Mouse (Mus musculus) cortical plate, adult 2 months (tissue): ENCODE data around the gene Slc30a5. TPM values are rescaled to one million over a fixed set of nuclear protein-coding genes. Genes with fewer than 3 reads are reported as not detected.

ENCODE experiments used
- H3K27ac ChIP-seq: fragments of 200-500 bp; 2 replicates; pipeline ENCODE4 v1.5.1; 2012; ENCODE audit warnings: low read length, control low read depth, inconsistent platforms; ENCODE audit not compliant: insufficient read depth
- H3K4me1 ChIP-seq: fragments of 200-500 bp; 2 replicates; pipeline ENCODE4 v1.6.1; 2011; ENCODE audit warnings: low read length; ENCODE audit not compliant: control insufficient read depth, insufficient read depth
- H3K4me3 ChIP-seq: fragments of 200-500 bp; 2 replicates; pipeline ENCODE4 v1.5.1; 2011; ENCODE audit warnings: mild to moderate bottlenecking, low read length, control low read depth; ENCODE audit not compliant: insufficient read depth
- CTCF ChIP-seq: fragments of 200-500 bp; IDR thresholded peaks from 2 replicates; pipeline ENCODE4 v1.5.1; 2011; ENCODE audit warnings: mild to moderate bottlenecking, control low read depth, low read length; ENCODE audit not compliant: insufficient read depth; ENCODE audit errors: extremely low read depth
- POLR2A ChIP-seq: fragments of 200-500 bp; IDR thresholded peaks from 2 replicates; pipeline ENCODE4 v1.6.1; 2011; ENCODE audit warnings: mild to moderate bottlenecking, low read length, control low read depth; ENCODE audit not compliant: insufficient read depth; ENCODE audit errors: extremely low read depth
- polyA plus RNA-seq: library from polyadenylated mRNA; depleted of rRNA; stranded (reverse); fragments of >200 nt; gene quantifications from 2 replicates; pipeline ENCODE4 v1.2.3, GENCODE M21; 2012; rRNA removed

Gene Slc30a5
- 43.5 and 43.7 TPM in 2 replicates for polyA plus RNA-seq

GRCm38 (mm10) chr13:100832741-100833639, at the start of gene Slc30a5:
Gene Slc30a5, minus strand, starts transcription at chr13:100833427.
- Histone ChIP-seq H3K4me3 (peak within 1 kb of the TSS; percentile 64), H3K4me1 (peaks cover 3% of the 10 kb centered on the region), H3K27ac (peak within 1 kb of the TSS; percentile 62)
- TF ChIP-seq CTCF, result peak; percentile 74
- peak; percentile 92 for TF ChIP-seq POLR2A

- Histone ChIP-seq H3K4me1 (no peaks in the 10 kb centered on the region), H3K4me3 (no peak overlapping the region), H3K27ac (no peak overlapping the region)
- TF ChIP-seq POLR2A (no peak), CTCF (no peak)
Measured at GRCm38 (mm10) chr13:100881944-100882343, 48.7 kb upstream of the Slc30a5 start.

GRCm38 (mm10) chr13:100879806-100880205, 46.6 kb upstream of the Slc30a5 start:
- Histone ChIP-seq H3K27ac (no peak overlapping the region), H3K4me1 (no peaks in the 10 kb centered on the region), H3K4me3 (no peak overlapping the region)
- TF ChIP-seq POLR2A, result no peak
- no peak for TF ChIP-seq CTCF

GRCm38 (mm10) chr13:100879326-100879725, 46.1 kb upstream of the Slc30a5 start:
- H3K4me1 ChIP-seq, result no peaks in the 10 kb centered on the region
- H3K4me3 ChIP-seq, result no peak overlapping the region
- TF ChIP-seq CTCF (no peak), POLR2A (no peak)
- H3K27ac ChIP-seq, result no peak overlapping the region

- H3K4me1 ChIP-seq, result no peaks in the 10 kb centered on the region
- TF ChIP-seq POLR2A (no peak), CTCF (no peak)
- no peak overlapping the region for H3K4me3 ChIP-seq
- no peak overlapping the region for H3K27ac ChIP-seq
Measured at GRCm38 (mm10) chr13:100878264-100878663, 45.0 kb upstream of the Slc30a5 start.

GRCm38 (mm10) chr13:100877703-100878102, 44.5 kb upstream of the Slc30a5 start:
- no peak for TF ChIP-seq POLR2A
- TF ChIP-seq CTCF, result no peak
- H3K4me1 ChIP-seq, result no peaks in the 10 kb centered on the region

GRCm38 (mm10) chr13:100875103-100875502, 41.9 kb upstream of the Slc30a5 start:
- Histone ChIP-seq H3K4me3 (no peak overlapping the region), H3K27ac (no peak overlapping the region), H3K4me1 (no peaks in the 10 kb centered on the region)
- TF ChIP-seq POLR2A (no peak), CTCF (no peak)

More at GRCm38 (mm10) chr13:100877703-100878102, 44.5 kb upstream of the Slc30a5 start:
- no peak overlapping the region for H3K4me3 ChIP-seq
- no peak overlapping the region for H3K27ac ChIP-seq

GRCm38 (mm10) chr13:100874588-100874987, 41.4 kb upstream of the Slc30a5 start:
- H3K27ac ChIP-seq, result no peak overlapping the region

GRCm38 (mm10) chr13:100873530-100873929, 40.3 kb upstream of the Slc30a5 start:
- no peaks in the 10 kb centered on the region for H3K4me1 ChIP-seq
- no peak overlapping the region for H3K27ac ChIP-seq
- TF ChIP-seq CTCF (no peak), POLR2A (no peak)
- H3K4me3 ChIP-seq, result no peak overlapping the region

More at GRCm38 (mm10) chr13:100874588-100874987, 41.4 kb upstream of the Slc30a5 start:
- Histone ChIP-seq H3K4me3 (no peak overlapping the region), H3K4me1 (no peaks in the 10 kb centered on the region)
- TF ChIP-seq CTCF (no peak), POLR2A (no peak)
